Mouse (Mus musculus) heart, embryonic 14.5 days (tissue): ENCODE results near the gene Usp16. TPM values are rescaled to one million over a fixed set of nuclear protein-coding genes. Genes with fewer than 3 reads are reported as not detected.

Source experiments
- ATAC-seq: fragments of 200-750 bp; cut with Nextera tagmentation; 2 replicates; pipeline ENCODE4 v1.8.0; 2017; ENCODE audit warnings: low read depth, moderate TSS enrichment; ENCODE audit not compliant: insufficient number of reproducible peaks, insufficient read depth, low FRiP score
- H3K27ac ChIP-seq, 2 experiments: fragments of 200-500 bp in 1 of 2; fragments of 300-500 bp in 1 of 2; sonication (generic) in 1 of 2; replicated peaks in 1 of 2; 2 replicates each; pipeline ENCODE4 v1.5.1; 2012 to 2014; ENCODE audit warnings: low read depth in 2 of 2, low read length in 2 of 2, control low read depth in 1 of 2, mild to moderate bottlenecking in 1 of 2, mixed read lengths in 1 of 2; ENCODE audit not compliant: control insufficient read depth in 1 of 2, insufficient read depth in 1 of 2
- H3K27me3 ChIP-seq: fragments of 300-500 bp; sonication (generic); 2 replicates; pipeline ENCODE4 v1.6.1; 2014; ENCODE audit warnings: mild to moderate bottlenecking, low read length, control low read depth; ENCODE audit not compliant: control insufficient read depth, insufficient read depth
- H3K36me3 ChIP-seq: fragments of 300-500 bp; sonication (generic); 2 replicates; pipeline ENCODE4 v1.6.1; 2014; ENCODE audit warnings: mild to moderate bottlenecking, control low read depth, low read length, mixed read lengths; ENCODE audit not compliant: control insufficient read depth, insufficient read depth
- H3K4me1 ChIP-seq, 2 experiments: fragments of 200-500 bp in 1 of 2; fragments of 300-500 bp in 1 of 2; sonication (generic) in 1 of 2; 2 replicates each; pipeline ENCODE4 v1.6.1; 2012 to 2014; ENCODE audit warnings: low read length in 2 of 2, control low read depth in 1 of 2, mixed read lengths in 1 of 2; ENCODE audit not compliant: control insufficient read depth in 2 of 2, insufficient read depth in 2 of 2
- H3K4me2 ChIP-seq: fragments of 300-500 bp; sonication (generic); 2 replicates; pipeline ENCODE4 v1.6.1; 2014; ENCODE audit warnings: mild to moderate bottlenecking, low read length
- H3K4me3 ChIP-seq, 2 experiments: fragments of 200-500 bp in 1 of 2; fragments of 300-500 bp in 1 of 2; sonication (generic) in 1 of 2; 2 replicates each; pipeline ENCODE4 v1.5.1; 2012 to 2014; ENCODE audit warnings: low read length in 2 of 2, mild to moderate bottlenecking in 2 of 2, control low read depth in 1 of 2, low read depth in 1 of 2, moderate library complexity in 1 of 2; ENCODE audit not compliant: control insufficient read depth in 1 of 2, insufficient read depth in 1 of 2
- H3K9ac ChIP-seq: fragments of 300-500 bp; sonication (generic); 2 replicates; pipeline ENCODE4 v1.6.1; 2014; ENCODE audit warnings: mild to moderate bottlenecking, low read length
- H3K9me3 ChIP-seq: fragments of 300-500 bp; sonication (generic); 2 replicates; pipeline ENCODE4 v1.6.1; 2016; ENCODE audit warnings: low read length, control low read depth; ENCODE audit not compliant: control insufficient read depth
- WGBS: fragments of 180-500 bp; shearing (Covaris S2); extraction: QIAGEN DNeasy Blood & Tissue Kit; methylation state at CpG from one replicate; pipeline ENCODE4 v1.1.7; 2014; 5-methylcytosine and 5-hydroxymethylcytosine counted together
- polyA plus RNA-seq: library from polyadenylated mRNA; unstranded; fragments of >200 nt; fragmentation: Nextera tagmentation; extraction: Ambion mirVana; gene quantifications from 2 replicates; pipeline ENCODE4 v1.2.1, GENCODE M21; 2014

Gene Usp16
- polyA plus RNA-seq, 1 experiment from 2014 or later = 39.1 TPM

- Histone ChIP-seq H3K4me3 (no peak overlapping the region), H3K9ac (no peak overlapping the region), H3K9me3 (no peaks in the 10 kb centered on the region), H3K4me2 (no peak overlapping the region), H3K27ac (peak overlapping the region in 1 of 2 experiments; percentile 45; a peak in 2 of 4 replicates), H3K36me3 (no peaks in the 10 kb centered on the region), H3K4me1 (peaks cover 14 to 21% of the 10 kb centered on the region in 2 experiments), H3K27me3 (no peaks in the 10 kb centered on the region)
- ATAC-seq = no peak
- WGBS = 54% methylated on average over 6 of the region's 6 CpGs
Observed at GRCm38 (mm10) chr16:87499556-87499955, 45.1 kb downstream of the Usp16 start.

- ATAC-seq = peak; percentile 71
- Histone ChIP-seq H3K4me1 (peaks cover 14 to 17% of the 10 kb centered on the region in 2 experiments), H3K9ac (no peak overlapping the region), H3K36me3 (no peaks in the 10 kb centered on the region), H3K4me2 (peak overlapping the region; percentile 43), H3K9me3 (no peaks in the 10 kb centered on the region), H3K4me3 (no peak overlapping the region), H3K27ac (peak overlapping the region; percentile 72 to 83), H3K27me3 (no peaks in the 10 kb centered on the region)
- 3% methylated on average over 13 of the region's 13 CpGs for WGBS
Observed at GRCm38 (mm10) chr16:87501304-87502078, 47.0 kb downstream of the Usp16 start.

- H3K4me3 ChIP-seq = no peak overlapping the region
- H3K27ac ChIP-seq = no peak overlapping the region
- H3K9ac ChIP-seq = no peak overlapping the region
- no peaks in the 10 kb centered on the region for H3K36me3 ChIP-seq
- H3K4me2 ChIP-seq = no peak overlapping the region
- 70% methylated on average over 5 of the region's 5 CpGs for WGBS
- H3K27me3 ChIP-seq = no peaks in the 10 kb centered on the region
- no peak for ATAC-seq
- H3K4me1 ChIP-seq = no peaks in the 10 kb centered on the region
- H3K9me3 ChIP-seq = no peaks in the 10 kb centered on the region
Observed at GRCm38 (mm10) chr16:87511706-87512105, 57.2 kb downstream of the Usp16 start.

- WGBS = 85% methylated on average over 14 of the region's 14 CpGs
- no peak overlapping the region for H3K9ac ChIP-seq
- no peak overlapping the region for H3K4me3 ChIP-seq
- no peaks in the 10 kb centered on the region for H3K27me3 ChIP-seq
- no peak overlapping the region for H3K4me2 ChIP-seq
- H3K4me1 ChIP-seq = 0 out of 4 replicates have a peak, but pooled peaks cover 0 to 3% of the 10 kb centered on the region in 2 experiments
- H3K27ac ChIP-seq = no peak overlapping the region
- no peak for ATAC-seq
- H3K36me3 ChIP-seq = no peaks in the 10 kb centered on the region
- H3K9me3 ChIP-seq = no peaks in the 10 kb centered on the region
Observed at GRCm38 (mm10) chr16:87512331-87512730, 57.8 kb downstream of the Usp16 start.

GRCm38 (mm10) chr16:87524228-87524627, 69.7 kb downstream of the Usp16 start:
- Histone ChIP-seq H3K4me2 (no peak overlapping the region), H3K9ac (no peak overlapping the region), H3K4me3 (no peak overlapping the region), H3K27ac (no peak overlapping the region), H3K27me3 (peaks cover 4% of the 10 kb centered on the region; the same call in 1 of the 2 replicates), H3K4me1 (peaks cover 2 to 6% of the 10 kb centered on the region in 2 experiments; a peak in 2 of 4 replicates), H3K36me3 (no peaks in the 10 kb centered on the region), H3K9me3 (no peaks in the 10 kb centered on the region)
- ATAC-seq = no peak
- 79% methylated on average over 5 of the region's 5 CpGs for WGBS

GRCm38 (mm10) chr16:87527553-87528249, 73.2 kb downstream of the Usp16 start:
- no peak for ATAC-seq

GRCm38 (mm10) chr16:87528755-87529154, 74.3 kb downstream of the Usp16 start:
- WGBS = 72% methylated on average over 10 of the region's 10 CpGs
- Histone ChIP-seq H3K9ac (no peak overlapping the region), H3K4me3 (no peak overlapping the region), H3K27me3 (peaks cover 4% of the 10 kb centered on the region; the same call in 1 of the 2 replicates), H3K4me2 (no peak overlapping the region), H3K36me3 (no peaks in the 10 kb centered on the region), H3K9me3 (no peaks in the 10 kb centered on the region), H3K4me1 (peaks cover 2 to 4% of the 10 kb centered on the region in 2 experiments; a peak in 2 of 4 replicates), H3K27ac (no peak overlapping the region)
- ATAC-seq = no peak

More at GRCm38 (mm10) chr16:87527553-87528249, 73.2 kb downstream of the Usp16 start:
- Histone ChIP-seq H3K9ac (no peak overlapping the region), H3K4me3 (no peak overlapping the region), H3K4me2 (no peak overlapping the region), H3K27ac (no peak overlapping the region), H3K36me3 (no peaks in the 10 kb centered on the region), H3K4me1 (peaks cover 2 to 6% of the 10 kb centered on the region in 2 experiments; a peak in 2 of 4 replicates), H3K9me3 (no peaks in the 10 kb centered on the region), H3K27me3 (peaks cover 4% of the 10 kb centered on the region; the same call in 1 of the 2 replicates)
- WGBS = 57% methylated on average over 8 of the region's 8 CpGs
